18 mouse cellular contexts compared by ENCODE assay signal in the genomic region with DNA sequence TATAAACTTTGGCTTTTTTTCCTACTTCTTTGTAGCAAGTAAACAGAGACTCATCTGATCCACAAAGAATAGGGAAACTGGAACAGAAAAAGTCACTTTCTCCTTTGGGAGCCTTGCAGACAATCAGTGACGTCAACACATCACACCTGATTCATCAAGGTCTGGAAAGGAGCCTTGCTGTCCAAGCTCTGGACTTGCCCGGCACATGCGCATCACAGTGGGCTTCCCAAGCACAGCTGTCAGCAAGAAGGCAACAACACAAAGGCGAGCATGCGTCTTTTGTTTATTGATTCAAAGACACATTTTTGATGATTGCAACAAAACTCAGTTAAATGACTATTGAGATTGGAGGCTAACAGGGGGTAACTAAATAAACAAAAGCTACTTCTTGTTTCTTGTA. TPM values are rescaled to one million over a fixed set of nuclear protein-coding genes. Genes with fewer than 3 reads are reported as not detected.
DNase-seq lines count a peak whose midpoint lies in the region; ATAC-seq and TF ChIP-seq lines count a peak whose summit lies in the region.
"Had no signal": no experiment of that assay in that cellular context is flagged by ENCODE, and none has a peak within 500 bp of the region (broad histone marks: within the 10 kb centered on the region; RNA-seq: fewer than 3 reads in every experiment).

No protein-coding gene starts in this region.

- no peak for TF ChIP-seq CTCF in midbrain, postnatal 0 days (IDR thresholded peaks at IDR 0.05)

- no peaks in the 10 kb centered on the region for H3K27me3 ChIP-seq in embryonic facial prominence, embryonic 14.5 days (replicated peaks; ENCODE audit: control insufficient read depth, insufficient read depth, low read length)
- no peaks in the 10 kb centered on the region for H3K27me3 ChIP-seq in embryonic facial prominence, embryonic 10.5 days (replicated peaks; ENCODE audit: low read depth, poor library complexity, severe bottlenecking)
- no peaks in the 10 kb centered on the region for H3K27me3 ChIP-seq in midbrain, postnatal 0 days (ENCODE audit: insufficient read depth, low read length)
- no peaks in the 10 kb centered on the region for H3K27me3 ChIP-seq in midbrain, embryonic 16.5 days (ENCODE audit: control insufficient read depth, insufficient read depth, low read depth, low read length)
- H3K27me3 ChIP-seq in hindbrain, embryonic 12.5 days = no peaks in the 10 kb centered on the region
- H3K27me3 ChIP-seq: heart, embryonic 13.5 days; kidney, embryonic 15.5 days; neural tube, embryonic 12.5 days; Patski had no signal

- peak overlapping the region; percentile 11; the same call in 1 of the 2 replicates for H3K27ac ChIP-seq in embryonic facial prominence, embryonic 14.5 days (replicated peaks; ENCODE audit: low read depth, low read length)
- no peak overlapping the region for H3K27ac ChIP-seq in embryonic facial prominence, embryonic 10.5 days (replicated peaks)
- H3K27ac ChIP-seq in midbrain, postnatal 0 days (ENCODE audit: low read depth, low read length) = no peak overlapping the region
- H3K27ac ChIP-seq in midbrain, embryonic 16.5 days (ENCODE audit: low read length) = no peak overlapping the region
- 0 out of 2 replicates have a peak overlapping the region, but pooled peaks have one; percentile 17 for H3K27ac ChIP-seq in hindbrain, embryonic 12.5 days
- H3K27ac ChIP-seq: heart, embryonic 13.5 days; kidney, embryonic 15.5 days; neural tube, embryonic 12.5 days had no signal

- no peak overlapping the region for H3K4me3 ChIP-seq in embryonic facial prominence, embryonic 14.5 days (ENCODE audit: low read depth, low read length)
- no peak overlapping the region for H3K4me3 ChIP-seq in embryonic facial prominence, embryonic 10.5 days
- H3K4me3 ChIP-seq in midbrain, postnatal 0 days (ENCODE audit: low read depth, low read length) = no peak overlapping the region
- H3K4me3 ChIP-seq in midbrain, embryonic 16.5 days (ENCODE audit: low read depth, low read length) = no peak overlapping the region
- H3K4me3 ChIP-seq in hindbrain, embryonic 12.5 days = no peak overlapping the region
- H3K4me3 ChIP-seq: erythroblast, embryonic 14.5 days; heart, embryonic 13.5 days; kidney, embryonic 15.5 days; megakaryocyte, embryonic 14.5 days; neural tube, embryonic 12.5 days had no signal

- no peak for DNase-seq in embryonic facial prominence, embryonic 14.5 days (ENCODE audit: low spot score)
- DNase-seq in embryonic facial prominence, embryonic 10.5 days (ENCODE audit: low spot score) = no peak
- DNase-seq in midbrain, postnatal 0 days (ENCODE audit: low spot score) = peak; percentile 38
- DNase-seq in lung, postnatal 36 days = peak; percentile 41
- DNase-seq in right cerebral cortex, postnatal 4 days = no peak
- no peak for DNase-seq in right cerebral cortex, postnatal 25 days
- DNase-seq: heart, postnatal 36 days; liver; liver, postnatal 0 days had no signal

- no peak for ATAC-seq in embryonic facial prominence, embryonic 14.5 days (ENCODE audit: low read depth)
- no peak for ATAC-seq in midbrain, postnatal 0 days (ENCODE audit: low FRiP score)
- no peak for ATAC-seq in midbrain, embryonic 16.5 days
- peak; percentile 54; the same call in 1 of the 2 replicates for ATAC-seq in hindbrain, embryonic 12.5 days (ENCODE audit: low FRiP score)
- ATAC-seq: intestine, embryonic 16.5 days; liver, postnatal 0 days; Patski had no signal

- no peak overlapping the region for H3K4me2 ChIP-seq in embryonic facial prominence, embryonic 14.5 days (ENCODE audit: low read depth, low read length)
- no peak overlapping the region for H3K4me2 ChIP-seq in midbrain, postnatal 0 days (ENCODE audit: low read depth, low read length, poor library complexity, severe bottlenecking)
- H3K4me2 ChIP-seq in midbrain, embryonic 16.5 days (ENCODE audit: low read length) = no peak overlapping the region
- no peak overlapping the region for H3K4me2 ChIP-seq in hindbrain, embryonic 12.5 days (replicated peaks)
- H3K4me2 ChIP-seq: heart, embryonic 13.5 days; kidney, embryonic 15.5 days; neural tube, embryonic 12.5 days had no signal

- H3K9me3 ChIP-seq in embryonic facial prominence, embryonic 14.5 days (ENCODE audit: control insufficient read depth, low read length) = no peaks in the 10 kb centered on the region
- no peaks in the 10 kb centered on the region for H3K9me3 ChIP-seq in embryonic facial prominence, embryonic 10.5 days
- H3K9me3 ChIP-seq in midbrain, postnatal 0 days (ENCODE audit: low read length) = no peaks in the 10 kb centered on the region
- no peaks in the 10 kb centered on the region for H3K9me3 ChIP-seq in midbrain, embryonic 16.5 days (replicated peaks; ENCODE audit: control insufficient read depth, low read length, poor library complexity, severe bottlenecking)
- no peaks in the 10 kb centered on the region for H3K9me3 ChIP-seq in hindbrain, embryonic 12.5 days (replicated peaks)
- H3K9me3 ChIP-seq: heart, embryonic 13.5 days; kidney, embryonic 15.5 days; megakaryocyte, embryonic 14.5 days; neural tube, embryonic 12.5 days had no signal

- 66% methylated on average over 5 of the region's 5 CpGs for WGBS in embryonic facial prominence, embryonic 14.5 days
- WGBS in embryonic facial prominence, embryonic 10.5 days = 68% methylated on average over 5 of the region's 5 CpGs
- WGBS in midbrain, postnatal 0 days = 57% methylated on average over 5 of the region's 5 CpGs
- WGBS in midbrain, embryonic 16.5 days = 37% methylated on average over 5 of the region's 5 CpGs
- WGBS in hindbrain, embryonic 12.5 days = 35% methylated on average over 5 of the region's 5 CpGs

- peaks cover 8% of the 10 kb centered on the region; the same call in 1 of the 2 replicates for H3K4me1 ChIP-seq in embryonic facial prominence, embryonic 14.5 days (ENCODE audit: control insufficient read depth, insufficient read depth, low read length)
- H3K4me1 ChIP-seq in embryonic facial prominence, embryonic 10.5 days = peaks cover 21% of the 10 kb centered on the region
- peaks cover 4% of the 10 kb centered on the region; the same call in 1 of the 2 replicates for H3K4me1 ChIP-seq in midbrain, postnatal 0 days (ENCODE audit: insufficient read depth, low read length)
- H3K4me1 ChIP-seq in midbrain, embryonic 16.5 days (ENCODE audit: control insufficient read depth, insufficient read depth, low read length) = peaks cover 12% of the 10 kb centered on the region
- peaks cover 25% of the 10 kb centered on the region for H3K4me1 ChIP-seq in hindbrain, embryonic 12.5 days
- H3K4me1 ChIP-seq: kidney, embryonic 15.5 days; neural tube, embryonic 12.5 days had no signal

- H3K36me3 ChIP-seq in embryonic facial prominence, embryonic 14.5 days (ENCODE audit: control insufficient read depth, insufficient read depth, low read length) = no peaks in the 10 kb centered on the region
- no peaks in the 10 kb centered on the region for H3K36me3 ChIP-seq in embryonic facial prominence, embryonic 10.5 days (replicated peaks)
- no peaks in the 10 kb centered on the region for H3K36me3 ChIP-seq in midbrain, postnatal 0 days (ENCODE audit: insufficient read depth, low read length)
- H3K36me3 ChIP-seq in midbrain, embryonic 16.5 days (ENCODE audit: control insufficient read depth, insufficient read depth, low read length) = no peaks in the 10 kb centered on the region
- no peaks in the 10 kb centered on the region for H3K36me3 ChIP-seq in hindbrain, embryonic 12.5 days
- H3K36me3 ChIP-seq: heart, embryonic 13.5 days; kidney, embryonic 15.5 days; neural tube, embryonic 12.5 days had no signal

- H3K9ac ChIP-seq in embryonic facial prominence, embryonic 14.5 days (ENCODE audit: low read depth, low read length) = no peak overlapping the region
- no peak overlapping the region for H3K9ac ChIP-seq in midbrain, postnatal 0 days (replicated peaks; ENCODE audit: low read length, poor library complexity, severe bottlenecking)
- no peak overlapping the region for H3K9ac ChIP-seq in midbrain, embryonic 16.5 days (ENCODE audit: low read depth, low read length)
- H3K9ac ChIP-seq in hindbrain, embryonic 12.5 days = no peak overlapping the region
- H3K9ac ChIP-seq: heart, embryonic 13.5 days; kidney, embryonic 15.5 days; liver, postnatal 0 days; neural tube, embryonic 12.5 days had no signal

RNA-seq across cellular contexts. Expression of gene Cdk14, which starts 47.2 kb away (rescaled TPM):
- 33.8 and 34.0 TPM in 2 replicates for polyA plus RNA-seq in embryonic facial prominence, embryonic 14.5 days (2014; fragmentation: Nextera tagmentation; extraction: Ambion mirVana)
- 17.2 and 18.3 TPM in 2 replicates for polyA plus RNA-seq in embryonic facial prominence, embryonic 10.5 days (2016; fragmentation: Nextera tagmentation; extraction: Ambion mirVana)
- 84.4 and 86.4 TPM in 2 replicates for total RNA-seq in midbrain, postnatal 0 days (2014; rRNA removed)
- polyA plus RNA-seq in midbrain, postnatal 0 days (2015; fragmentation: Nextera tagmentation; extraction: Ambion mirVana) = 45.1 and 45.6 TPM in 2 replicates
- 42.1 and 44.6 TPM in 2 replicates for polyA plus RNA-seq in midbrain, embryonic 16.5 days (2015; fragmentation: Nextera tagmentation; extraction: Ambion mirVana)
- 43.8 and 46.3 TPM in 2 replicates for polyA plus RNA-seq in hindbrain, embryonic 12.5 days (2016; fragmentation: Nextera tagmentation; extraction: Ambion mirVana)
- polyA plus RNA-seq: erythroblast, embryonic 14.5 days had no signal

Comparison
In these comparisons a context has a peak if more than half of its experiments do, and no peak if none do; other contexts are left out.
1. H3K27ac ChIP-seq: peak in embryonic facial prominence, embryonic 14.5 days (single experiment) and hindbrain, embryonic 12.5 days (single experiment); none in embryonic facial prominence, embryonic 10.5 days (single experiment), midbrain, postnatal 0 days (single experiment) and midbrain, embryonic 16.5 days (single experiment).
2. DNase-seq: peak in midbrain, postnatal 0 days (single experiment) and lung, postnatal 36 days (single experiment); none in embryonic facial prominence, embryonic 14.5 days (single experiment), embryonic facial prominence, embryonic 10.5 days (single experiment), right cerebral cortex, postnatal 4 days (single experiment) and right cerebral cortex, postnatal 25 days (single experiment).